12 mouse cellular contexts compared by ENCODE assay signal in genomic region chr1:59286316-59286850, GRCm38 (mm10). TPM values are rescaled to one million over a fixed set of nuclear protein-coding genes. Genes with fewer than 3 reads are reported as not detected.
DNase-seq lines count a peak whose midpoint lies in the region; ATAC-seq and TF ChIP-seq lines count a peak whose summit lies in the region.
"Had no signal": no experiment of that assay in that cellular context is flagged by ENCODE, and none has a peak within 500 bp of the region (broad histone marks: within the 10 kb centered on the region; RNA-seq: fewer than 3 reads in every experiment).

No protein-coding gene starts in this region.

- no peak overlapping the region for H3K4me3 ChIP-seq in kidney, postnatal 0 days (replicated peaks; ENCODE audit: low read depth, low read length)
- H3K4me3 ChIP-seq in kidney, embryonic 16.5 days (ENCODE audit: low read length): no peak overlapping the region
- H3K4me3 ChIP-seq: forebrain, embryonic 10.5 days; hindbrain, embryonic 12.5 days; lung, embryonic 15.5 days had no signal

- H3K27me3 ChIP-seq in kidney, postnatal 0 days (ENCODE audit: insufficient read depth, low read length): no peaks in the 10 kb centered on the region
- H3K27me3 ChIP-seq in kidney, embryonic 16.5 days (ENCODE audit: insufficient read depth, low read length): no peaks in the 10 kb centered on the region
- H3K27me3 ChIP-seq: hindbrain, embryonic 12.5 days; lung, embryonic 15.5 days had no signal

- H3K27ac ChIP-seq in kidney, postnatal 0 days: no peak overlapping the region
- no peak overlapping the region for H3K27ac ChIP-seq in kidney, embryonic 16.5 days (ENCODE audit: low read length)
- H3K27ac ChIP-seq: forebrain, embryonic 10.5 days; hindbrain, embryonic 12.5 days; lung, embryonic 15.5 days had no signal

- no peaks in the 10 kb centered on the region for H3K4me1 ChIP-seq in kidney, postnatal 0 days (replicated peaks; ENCODE audit: insufficient read depth, low read length)
- H3K4me1 ChIP-seq in kidney, embryonic 16.5 days (ENCODE audit: insufficient read depth, low read length): no peaks in the 10 kb centered on the region
- H3K4me1 ChIP-seq: lung, embryonic 15.5 days had no signal

- 77% methylated on average over 13 of the region's 13 CpGs for WGBS in kidney, postnatal 0 days
- 74% methylated on average over 13 of the region's 13 CpGs for WGBS in kidney, embryonic 16.5 days

- no peaks in the 10 kb centered on the region for H3K9me3 ChIP-seq in kidney, postnatal 0 days (replicated peaks; ENCODE audit: low read length)
- H3K9me3 ChIP-seq in kidney, embryonic 16.5 days (ENCODE audit: low read length): no peaks in the 10 kb centered on the region
- H3K9me3 ChIP-seq: forebrain, embryonic 10.5 days; hindbrain, embryonic 12.5 days; lung, embryonic 15.5 days had no signal

- H3K4me2 ChIP-seq in kidney, postnatal 0 days (ENCODE audit: low read length): no peak overlapping the region
- H3K4me2 ChIP-seq in kidney, embryonic 16.5 days (replicated peaks; ENCODE audit: low read depth, low read length): no peak overlapping the region
- H3K4me2 ChIP-seq: hindbrain, embryonic 12.5 days; lung, embryonic 15.5 days had no signal

- H3K9ac ChIP-seq in kidney, postnatal 0 days (ENCODE audit: low read depth, low read length): no peak overlapping the region
- H3K9ac ChIP-seq in kidney, embryonic 16.5 days (replicated peaks; ENCODE audit: low read length): no peak overlapping the region
- H3K9ac ChIP-seq: hindbrain, embryonic 12.5 days; lung, embryonic 15.5 days had no signal

- no peak for ATAC-seq in kidney, postnatal 0 days (replicated peaks; ENCODE audit: low FRiP score, low read depth)
- no peak for ATAC-seq in kidney, embryonic 16.5 days (ENCODE audit: low FRiP score, low TSS enrichment)

- no peaks in the 10 kb centered on the region for H3K36me3 ChIP-seq in kidney, postnatal 0 days (ENCODE audit: insufficient read depth, low read length)
- no peaks in the 10 kb centered on the region for H3K36me3 ChIP-seq in kidney, embryonic 16.5 days (ENCODE audit: insufficient read depth, low read length)
- H3K36me3 ChIP-seq: forebrain, embryonic 10.5 days; hindbrain, embryonic 12.5 days; lung, embryonic 15.5 days had no signal

- TF ChIP-seq CTCF in kidney, postnatal 0 days (IDR thresholded peaks at IDR 0.05; ENCODE audit: low read depth): peak; percentile 39

- no peak for DNase-seq in kidney, postnatal 0 days (ENCODE audit: low spot score)
- DNase-seq in B cell, adult 2 months: peak; percentile 10 to 19
- DNase-seq in MEL-GATA-1-ER (ENCODE audit: extremely low read depth, low read depth): peak; percentile 39
- DNase-seq in lung, postnatal 36 days: peak; percentile 11
- DNase-seq in spleen, adult 12 weeks (ENCODE audit: low spot score): no peak
- no peak for DNase-seq in urinary bladder, postnatal 25 days (ENCODE audit: low spot score)
- no peak for DNase-seq in kidney, postnatal 25 days
- DNase-seq: kidney, postnatal 14 days had no signal

RNA-seq across cellular contexts. Expression of gene Cdk15, which starts 29.7 kb away (rescaled TPM):
- polyA plus RNA-seq in kidney, postnatal 0 days (2015; fragmentation: Nextera tagmentation; extraction: Ambion mirVana): 0.84 and 0.89 TPM in 2 replicates
- polyA plus RNA-seq in kidney, embryonic 16.5 days (2015; fragmentation: Nextera tagmentation; extraction: Ambion mirVana): 0.76 and 1.4 TPM in 2 replicates
- polyA plus RNA-seq: lung, embryonic 15.5 days had no signal

RNA-seq across cellular contexts. Expression of gene Als2, which starts 49.4 kb away (rescaled TPM):
- 6.0 and 7.3 TPM in 2 replicates for polyA plus RNA-seq in kidney, postnatal 0 days (2015; fragmentation: Nextera tagmentation; extraction: Ambion mirVana)
- 12.4 and 13.8 TPM in 2 replicates for polyA plus RNA-seq in kidney, embryonic 16.5 days (2015; fragmentation: Nextera tagmentation; extraction: Ambion mirVana)

Comparison
In these comparisons a context has a peak if more than half of its experiments do, and no peak if none do; other contexts are left out.
1. DNase-seq: peak in B cell, adult 2 months (2 of 2), MEL-GATA-1-ER (single experiment) and lung, postnatal 36 days (single experiment); none in kidney, postnatal 0 days (single experiment), spleen, adult 12 weeks (single experiment), urinary bladder, postnatal 25 days (single experiment) and kidney, postnatal 25 days (0 of 2).